Mouse (Mus musculus) forebrain, postnatal 0 days (tissue): ENCODE data around the gene Sgip1. TPM values are rescaled to one million over a fixed set of nuclear protein-coding genes. Genes with fewer than 3 reads are reported as not detected.

Experiments used
- ATAC-seq: fragments of 200-750 bp; cut with Nextera tagmentation; 2 replicates; pipeline ENCODE4 v1.8.0; 2017; ENCODE audit warnings: mild to moderate bottlenecking, moderate library complexity
- DNase-seq: peaks from one replicate; pipeline ENCODE4 v3.0.0-alpha.2; 2015
- H3K27ac ChIP-seq: fragments of 300-500 bp; sonication (generic); 2 replicates; pipeline ENCODE4 v1.5.1; 2014; ENCODE audit warnings: low read depth, mild to moderate bottlenecking, antibody characterized with exemption, low read length, moderate library complexity, mixed read lengths
- H3K27me3 ChIP-seq: fragments of 300-500 bp; sonication (generic); 2 replicates; pipeline ENCODE4 v1.6.1; 2014; ENCODE audit warnings: mild to moderate bottlenecking, low read length, mixed read lengths; ENCODE audit not compliant: insufficient read depth
- H3K36me3 ChIP-seq: fragments of 300-500 bp; sonication (generic); 2 replicates; pipeline ENCODE4 v1.6.1; 2014; ENCODE audit warnings: mild to moderate bottlenecking, moderate library complexity; ENCODE audit not compliant: insufficient read depth
- H3K4me1 ChIP-seq: fragments of 300-500 bp; sonication (generic); 2 replicates; pipeline ENCODE4 v1.6.1; 2014; ENCODE audit warnings: antibody characterized with exemption; ENCODE audit not compliant: insufficient read depth
- H3K4me2 ChIP-seq: fragments of 300-500 bp; sonication (generic); 2 replicates; pipeline ENCODE4 v1.6.1; 2014; ENCODE audit warnings: low read depth, mild to moderate bottlenecking, moderate library complexity
- H3K4me3 ChIP-seq: fragments of 300-500 bp; sonication (generic); 2 replicates; pipeline ENCODE4 v1.5.1; 2014; ENCODE audit warnings: low read depth, low read length, mixed read lengths
- H3K9ac ChIP-seq: fragments of 300-500 bp; sonication (generic); 2 replicates; pipeline ENCODE4 v1.6.1; 2014; ENCODE audit warnings: mild to moderate bottlenecking
- H3K9me3 ChIP-seq: fragments of 300-500 bp; sonication (generic); 2 replicates; pipeline ENCODE4 v1.6.1; 2016; ENCODE audit warnings: low read length
- CTCF ChIP-seq: sonication (generic); IDR thresholded peaks from 2 replicates; pipeline ENCODE4 v1.5.1; 2016; ENCODE audit warnings: antibody characterized with exemption, control low read depth, low read depth
- WGBS: fragments of 180-500 bp; shearing (Covaris S2); extraction: QIAGEN DNeasy Blood & Tissue Kit; methylation state at CpG from one replicate; pipeline ENCODE4 v1.1.7; 2014; 5-methylcytosine and 5-hydroxymethylcytosine counted together
- polyA plus RNA-seq: library from polyadenylated mRNA; unstranded; fragments of >200 nt; fragmentation: Nextera tagmentation; extraction: Ambion mirVana; gene quantifications from 2 replicates; pipeline ENCODE4 v1.2.1, GENCODE M21; 2015
- total RNA-seq: library from RNA; depleted of rRNA; stranded (reverse); fragments of >200 nt; gene quantifications from 2 replicates; pipeline ENCODE4 v1.2.3, GENCODE M21; 2014

The Sgip1 gene
- total and polyA plus RNA-seq, 2 experiments from 2014 or later = 59.4 to 61.4 TPM

GRCm38 (mm10) chr4:102952476-102952875, 211.4 kb downstream of the Sgip1 start:
- ATAC-seq = no peak
- H3K27me3 ChIP-seq = no peaks in the 10 kb centered on the region
- H3K27ac ChIP-seq = no peak overlapping the region
- H3K4me1 ChIP-seq = no peaks in the 10 kb centered on the region
- no peak overlapping the region for H3K4me2 ChIP-seq
- no peaks in the 10 kb centered on the region for H3K9me3 ChIP-seq
- no peak overlapping the region for H3K4me3 ChIP-seq
- H3K36me3 ChIP-seq = peaks cover 2% of the 10 kb centered on the region; the same call in 1 of the 2 replicates
- DNase-seq = peak; percentile 16
- WGBS = 66% methylated on average over 2 of the region's 2 CpGs
- H3K9ac ChIP-seq = no peak overlapping the region
- TF ChIP-seq CTCF = no peak

GRCm38 (mm10) chr4:102955294-102955956, 214.3 kb downstream of the Sgip1 start:
- ATAC-seq = no peak
- Histone ChIP-seq H3K4me1 (no peaks in the 10 kb centered on the region), H3K27ac (no peak overlapping the region), H3K9ac (no peak overlapping the region), H3K27me3 (no peaks in the 10 kb centered on the region), H3K9me3 (no peaks in the 10 kb centered on the region), H3K4me3 (no peak overlapping the region), H3K36me3 (peaks cover 5% of the 10 kb centered on the region; the same call in 1 of the 2 replicates), H3K4me2 (no peak overlapping the region)
- no peak for DNase-seq
- WGBS = 73% methylated on average over 17 of the region's 17 CpGs
- TF ChIP-seq CTCF = no peak

- no peaks in the 10 kb centered on the region for H3K9me3 ChIP-seq
- H3K4me1 ChIP-seq = no peaks in the 10 kb centered on the region
- 82% methylated on average over 5 of the region's 5 CpGs for WGBS
- H3K4me2 ChIP-seq = no peak overlapping the region
- H3K9ac ChIP-seq = no peak overlapping the region
- ATAC-seq = no peak
- DNase-seq = no peak
- no peak overlapping the region for H3K27ac ChIP-seq
- TF ChIP-seq CTCF = no peak
- H3K36me3 ChIP-seq = peaks cover 18% of the 10 kb centered on the region
- no peak overlapping the region for H3K4me3 ChIP-seq
- H3K27me3 ChIP-seq = no peaks in the 10 kb centered on the region
Measured at GRCm38 (mm10) chr4:102959409-102959808, 218.3 kb downstream of the Sgip1 start.

DNA sequence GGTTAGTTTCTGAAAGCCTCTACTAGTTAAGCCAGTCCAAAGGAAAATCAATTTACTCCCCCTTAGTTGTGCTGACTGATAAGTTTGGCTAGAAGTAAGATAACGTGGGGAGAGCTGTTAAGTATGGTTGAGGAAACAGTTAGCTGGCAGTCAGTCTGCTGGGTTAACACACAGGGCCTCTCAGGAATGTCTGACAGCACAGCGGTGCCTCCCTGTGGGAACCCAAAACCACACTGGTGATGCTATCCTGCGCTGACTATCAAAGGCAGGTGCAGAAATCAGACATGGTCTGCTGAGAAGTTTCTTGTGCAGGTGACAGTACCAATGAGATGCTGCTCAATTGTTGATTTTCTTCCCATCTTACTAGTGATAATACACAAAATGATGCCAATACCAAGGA, 223.1 kb downstream of the Sgip1 start:
- H3K4me2 ChIP-seq = no peak overlapping the region
- ATAC-seq = no peak
- no peaks in the 10 kb centered on the region for H3K4me1 ChIP-seq
- no peak overlapping the region for H3K27ac ChIP-seq
- H3K9ac ChIP-seq = no peak overlapping the region
- WGBS = 78% methylated on average over 3 of the region's 3 CpGs
- H3K4me3 ChIP-seq = no peak overlapping the region
- no peak for DNase-seq
- H3K27me3 ChIP-seq = no peaks in the 10 kb centered on the region
- H3K9me3 ChIP-seq = no peaks in the 10 kb centered on the region
- TF ChIP-seq CTCF = no peak
- H3K36me3 ChIP-seq = peaks cover 35% of the 10 kb centered on the region

DNA sequence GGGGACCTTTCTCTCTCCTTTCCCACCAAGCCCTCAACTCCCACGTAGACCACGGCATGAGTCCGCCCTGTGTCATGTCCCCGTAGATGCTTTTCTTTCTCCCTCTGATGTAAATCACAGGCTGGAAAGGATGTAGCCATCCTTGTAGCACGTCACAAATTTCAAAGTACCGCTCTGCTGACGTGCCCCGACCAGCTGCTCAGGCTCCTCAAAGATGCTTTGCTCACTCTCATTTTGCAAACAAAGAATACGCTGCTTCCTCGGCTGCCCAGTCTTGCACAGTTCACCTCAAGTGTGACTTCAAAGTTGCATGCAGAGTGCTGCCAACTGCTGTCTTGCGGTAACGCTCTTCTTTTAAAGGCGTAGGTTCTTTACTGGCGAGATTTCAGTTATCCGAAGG, 226.7 kb downstream of the Sgip1 start:
- TF ChIP-seq CTCF = no peak

DNA sequence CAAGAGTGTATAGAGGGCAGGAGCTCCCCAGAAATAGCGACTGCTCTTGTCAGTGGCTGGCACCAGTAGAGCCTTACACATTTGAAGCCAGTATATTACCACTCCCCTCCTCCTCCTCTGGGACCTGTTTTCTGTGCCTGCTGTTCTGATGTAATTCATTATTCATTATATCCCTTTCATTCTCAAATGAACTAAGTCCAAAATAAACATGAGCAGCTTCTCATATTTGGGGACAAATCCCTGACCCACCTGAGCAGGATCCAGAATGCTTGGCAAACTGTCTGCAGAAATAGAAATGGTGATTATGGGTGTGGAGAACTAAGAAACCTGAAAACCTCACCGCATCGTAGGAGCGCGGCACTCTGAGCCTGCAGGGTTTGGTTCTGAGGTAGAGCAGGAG, 228.5 kb downstream of the Sgip1 start:
- no peak for TF ChIP-seq CTCF
- no peak for DNase-seq
- no peak overlapping the region for H3K4me2 ChIP-seq
- no peak overlapping the region for H3K27ac ChIP-seq
- H3K9me3 ChIP-seq = no peaks in the 10 kb centered on the region
- no peaks in the 10 kb centered on the region for H3K27me3 ChIP-seq
- 92% methylated on average over 5 of the region's 5 CpGs for WGBS
- H3K4me3 ChIP-seq = no peak overlapping the region
- no peak for ATAC-seq
- no peaks in the 10 kb centered on the region for H3K4me1 ChIP-seq
- peaks cover 27% of the 10 kb centered on the region for H3K36me3 ChIP-seq
- H3K9ac ChIP-seq = no peak overlapping the region

More for the DNA sequence above, 226.7 kb downstream of the Sgip1 start:
- ATAC-seq (no peak), DNase-seq (no peak)
- Histone ChIP-seq H3K27ac (no peak overlapping the region), H3K36me3 (peaks cover 37% of the 10 kb centered on the region), H3K4me1 (no peaks in the 10 kb centered on the region), H3K27me3 (no peaks in the 10 kb centered on the region), H3K9me3 (no peaks in the 10 kb centered on the region), H3K4me3 (no peak overlapping the region), H3K9ac (no peak overlapping the region), H3K4me2 (no peak overlapping the region)
- 83% methylated on average over 15 of the region's 15 CpGs for WGBS

DNA sequence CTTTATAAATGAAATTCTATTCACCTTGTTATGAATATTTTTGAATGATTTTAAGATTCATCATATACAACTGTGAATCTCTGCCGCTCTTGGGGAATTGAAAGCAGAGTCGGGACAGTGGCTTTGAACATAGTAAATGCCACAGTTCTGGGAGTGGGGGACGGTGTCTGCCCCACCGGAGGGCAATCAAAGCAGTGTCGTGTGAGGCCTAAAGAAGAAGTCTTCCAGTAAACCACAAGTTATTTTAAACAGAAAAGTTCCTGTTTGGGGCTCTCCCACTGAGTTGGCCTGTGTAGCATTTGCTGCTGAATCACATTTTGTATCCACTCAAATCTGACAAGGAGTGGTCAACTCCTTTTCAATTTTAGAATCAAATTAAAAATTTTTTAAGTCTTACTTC, 230.1 kb downstream of the Sgip1 start:
- Histone ChIP-seq H3K4me3 (no peak overlapping the region), H3K4me2 (no peak overlapping the region), H3K4me1 (no peaks in the 10 kb centered on the region), H3K9me3 (no peaks in the 10 kb centered on the region), H3K27ac (no peak overlapping the region), H3K9ac (no peak overlapping the region), H3K36me3 (peaks cover 17% of the 10 kb centered on the region; the same call in 1 of the 2 replicates), H3K27me3 (no peaks in the 10 kb centered on the region)
- no peak for TF ChIP-seq CTCF
- DNase-seq = no peak
- WGBS = 78% methylated on average over 5 of the region's 5 CpGs
- no peak for ATAC-seq
